In the genomic region with DNA sequence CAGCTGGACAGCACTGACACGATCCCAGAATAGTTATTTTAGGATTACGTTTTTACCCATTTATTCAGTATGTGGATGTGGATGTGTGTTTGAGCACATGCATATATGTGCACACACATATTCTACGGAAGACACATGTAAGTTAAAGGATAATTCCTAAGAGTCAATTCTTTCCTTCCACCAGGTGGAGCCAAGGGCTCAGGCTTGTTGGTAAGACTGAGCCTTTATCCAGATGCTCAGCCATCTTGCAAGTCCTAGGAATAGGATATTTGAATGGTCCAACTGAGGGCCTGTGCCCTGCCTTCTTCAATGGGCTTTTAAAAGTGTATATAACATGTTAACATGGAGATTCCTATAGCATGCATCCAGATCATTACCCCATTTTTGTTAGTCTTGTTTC, we compare ENCODE assay signal across 8 mouse cellular contexts. TPM values are rescaled to one million over a fixed set of nuclear protein-coding genes. Genes with fewer than 3 reads are reported as not detected.
DNase-seq lines count a peak whose midpoint lies in the region; ATAC-seq and TF ChIP-seq lines count a peak whose summit lies in the region.

No protein-coding gene starts in this region.

- 0 out of 2 replicates have a peak, but pooled peaks have one; percentile 17 for TF ChIP-seq CTCF in cerebellum, adult 2 months (IDR thresholded peaks at IDR 0.05; ENCODE audit: borderline replicate concordance, insufficient read depth, low read depth, low read length)
- TF ChIP-seq CTCF in kidney, adult 2 months (conservative IDR thresholded peaks at IDR 0.05; ENCODE audit: insufficient read depth, insufficient read length, low read depth, low read length): peak; percentile 36; the same call in 1 of the 2 replicates
- peak; percentile 32; the same call in 1 of the 2 replicates for TF ChIP-seq CTCF in E14TG2a.4 (conservative IDR thresholded peaks at IDR 0.05; ENCODE audit: low read length)
- peak; percentile 75 for TF ChIP-seq CTCF in hindbrain, postnatal 0 days (IDR thresholded peaks at IDR 0.05; ENCODE audit: low read depth)

- ATAC-seq in hindbrain, postnatal 0 days: peak; percentile 79

- H3K27me3 ChIP-seq in cerebellum, adult 2 months (ENCODE audit: control insufficient read depth, insufficient read depth, low read length): no peaks in the 10 kb centered on the region
- no peaks in the 10 kb centered on the region for H3K27me3 ChIP-seq in kidney, adult 2 months (replicated peaks; ENCODE audit: control insufficient read depth, insufficient read depth, low read length)
- H3K27me3 ChIP-seq in E14TG2a.4 (ENCODE audit: insufficient read depth, low read length): no peaks in the 10 kb centered on the region
- H3K27me3 ChIP-seq in hindbrain, postnatal 0 days (ENCODE audit: insufficient read depth, low read length): no peaks in the 10 kb centered on the region

- no peak for TF ChIP-seq POLR2A in cerebellum, adult 2 months (IDR thresholded peaks at IDR 0.05; ENCODE audit: borderline replicate concordance, insufficient read depth, low read length)
- TF ChIP-seq POLR2A in kidney, adult 2 months (IDR thresholded peaks at IDR 0.05; ENCODE audit: low read depth, low read length): no peak

- WGBS in cerebellum, adult 2 months: 84% methylated on average over 3 of the region's 3 CpGs
- WGBS in kidney, adult 2 months: 66% methylated on average over 3 of the region's 3 CpGs
- 87% methylated on average over 3 of the region's 3 CpGs for WGBS in hindbrain, postnatal 0 days

- no peaks in the 10 kb centered on the region for H3K4me1 ChIP-seq in cerebellum, adult 2 months (ENCODE audit: control insufficient read depth, insufficient read depth, low read length)
- H3K4me1 ChIP-seq in kidney, adult 2 months (ENCODE audit: control insufficient read depth, insufficient read depth, low read length): no peaks in the 10 kb centered on the region
- peaks cover 41% of the 10 kb centered on the region for H3K4me1 ChIP-seq in E14TG2a.4 (replicated peaks; ENCODE audit: low read depth, low read length)
- H3K4me1 ChIP-seq in hindbrain, postnatal 0 days (ENCODE audit: insufficient read depth, low read length): no peaks in the 10 kb centered on the region

- no peak overlapping the region for H3K4me2 ChIP-seq in hindbrain, postnatal 0 days (ENCODE audit: low read depth, low read length)

- no peaks in the 10 kb centered on the region for H3K9me3 ChIP-seq in E14TG2a.4 (ENCODE audit: low read length)
- no peaks in the 10 kb centered on the region for H3K9me3 ChIP-seq in hindbrain, postnatal 0 days (ENCODE audit: low read length)

- no peak for DNase-seq in cerebellum, adult 2 months
- no peak for DNase-seq in cerebellum, postnatal 4 days (ENCODE audit: low spot score in 2 of 2)
- peak; percentile 64 for DNase-seq in kidney, adult 2 months
- no peak for DNase-seq in kidney, adult 11 months
- peak; percentile 80 for DNase-seq in hindbrain, postnatal 0 days (ENCODE audit: low spot score)
- peak; percentile 7 for DNase-seq in retina, postnatal 1 day
- DNase-seq in cerebellum, postnatal 25 days: no peak

- no peaks in the 10 kb centered on the region for H3K36me3 ChIP-seq in kidney, adult 2 months (ENCODE audit: control insufficient read depth, insufficient read depth, low read length)
- H3K36me3 ChIP-seq in E14TG2a.4 (ENCODE audit: insufficient read depth, low read length): peaks cover 8% of the 10 kb centered on the region; the same call in 1 of the 2 replicates
- H3K36me3 ChIP-seq in hindbrain, postnatal 0 days (ENCODE audit: insufficient read depth, low read length): no peaks in the 10 kb centered on the region

- no peak overlapping the region for H3K27ac ChIP-seq in cerebellum, adult 2 months (ENCODE audit: insufficient read depth, low read length)
- H3K27ac ChIP-seq in kidney, adult 2 months (ENCODE audit: insufficient read depth, low read depth, low read length): no peak overlapping the region
- H3K27ac ChIP-seq in hindbrain, postnatal 0 days: no peak overlapping the region

- no peak overlapping the region for H3K4me3 ChIP-seq in cerebellum, adult 2 months (replicated peaks; ENCODE audit: insufficient read depth, low read depth, low read length)
- no peak overlapping the region for H3K4me3 ChIP-seq in kidney, adult 2 months (ENCODE audit: insufficient read depth, low read depth, low read length)
- no peak overlapping the region for H3K4me3 ChIP-seq in E14TG2a.4 (replicated peaks; ENCODE audit: low read length)
- H3K4me3 ChIP-seq in hindbrain, postnatal 0 days (ENCODE audit: low read length): no peak overlapping the region

- H3K9ac ChIP-seq in hindbrain, postnatal 0 days (replicated peaks; ENCODE audit: low read length): no peak overlapping the region

RNA-seq across cellular contexts. Expression of gene Mtr, which starts 38.8 kb away (rescaled TPM):
- polyA plus RNA-seq in cerebellum, adult 2 months (2012; rRNA removed): 8.4 and 10.0 TPM in 2 replicates
- 6.6 and 7.4 TPM in 2 replicates for polyA plus RNA-seq in kidney, adult 2 months (2012; rRNA removed)
- total RNA-seq in hindbrain, postnatal 0 days (2014; rRNA removed): 5.0 and 7.8 TPM in 2 replicates
- 2.4 and 3.0 TPM in 2 replicates for polyA plus RNA-seq in hindbrain, postnatal 0 days (2015; fragmentation: Nextera tagmentation; extraction: Ambion mirVana)

RNA-seq across cellular contexts. Expression of gene Actn2, which starts 43.9 kb away (rescaled TPM):
- 1.8 and 3.9 TPM in 2 replicates for polyA plus RNA-seq in cerebellum, adult 2 months (2012; rRNA removed)
- polyA plus RNA-seq in kidney, adult 2 months (2012; rRNA removed): 2.3 and 25.0 TPM in 2 replicates
- 2.8 and 6.5 TPM in 2 replicates for total RNA-seq in hindbrain, postnatal 0 days (2014; rRNA removed)
- 2.8 and 4.9 TPM in 2 replicates for polyA plus RNA-seq in hindbrain, postnatal 0 days (2015; fragmentation: Nextera tagmentation; extraction: Ambion mirVana)

Comparison
In these comparisons a context has a peak if more than half of its experiments do, and no peak if none do; other contexts are left out.
1. DNase-seq: peak in kidney, adult 2 months (single experiment), hindbrain, postnatal 0 days (single experiment) and retina, postnatal 1 day (single experiment); none in cerebellum, adult 2 months (0 of 2), cerebellum, postnatal 4 days (0 of 2), kidney, adult 11 months (single experiment) and cerebellum, postnatal 25 days (0 of 2).
2. CTCF ChIP-seq: peak in every context shown above with its lines; median percentile 75 in hindbrain, postnatal 0 days; 36 in kidney, adult 2 months; 32 in E14TG2a.4; 17 in cerebellum, adult 2 months.